Mouse (Mus musculus) kidney, postnatal 25 days (tissue): ENCODE results near the gene Dap.
A peak's percentile ranks its signal among the peaks of the same experiment; 100 is the strongest.

ENCODE experiments used
- DNase-seq, 2 experiments: peaks; one replicate each; pipeline ENCODE4 v3.0.0; 2021; ENCODE audit warnings: mixed read lengths in 2 of 2

Dap gene

GRCm38 (mm10) chr15:31305181-31305580, 81.1 kb downstream of the Dap start:
- no peak for DNase-seq

DNA sequence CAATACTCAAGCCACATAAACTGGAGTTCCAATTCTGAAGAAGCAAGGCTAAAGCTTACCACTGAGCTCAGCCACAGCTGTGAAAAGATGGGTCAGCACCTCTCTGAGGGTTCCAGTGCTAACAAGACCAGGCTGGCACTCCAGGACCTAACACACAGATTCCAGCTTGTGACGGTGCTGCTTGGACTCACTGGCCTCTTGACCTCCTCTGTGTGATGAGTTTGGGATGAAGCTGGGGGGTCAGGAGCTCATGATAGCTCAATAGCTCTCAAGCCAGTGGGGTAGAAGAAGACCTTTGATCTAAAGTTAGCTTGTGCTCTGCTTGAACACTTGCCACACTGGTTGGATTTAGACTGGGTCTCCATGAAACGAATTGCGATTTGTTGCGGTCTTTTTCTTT, 82.6 kb downstream of the Dap start:
- DNase-seq: peak; percentile 29 to 76

GRCm38 (mm10) chr15:31309526-31309925, 85.4 kb downstream of the Dap start:
- DNase-seq: peak in 1 of 2 experiments; percentile 30

DNA sequence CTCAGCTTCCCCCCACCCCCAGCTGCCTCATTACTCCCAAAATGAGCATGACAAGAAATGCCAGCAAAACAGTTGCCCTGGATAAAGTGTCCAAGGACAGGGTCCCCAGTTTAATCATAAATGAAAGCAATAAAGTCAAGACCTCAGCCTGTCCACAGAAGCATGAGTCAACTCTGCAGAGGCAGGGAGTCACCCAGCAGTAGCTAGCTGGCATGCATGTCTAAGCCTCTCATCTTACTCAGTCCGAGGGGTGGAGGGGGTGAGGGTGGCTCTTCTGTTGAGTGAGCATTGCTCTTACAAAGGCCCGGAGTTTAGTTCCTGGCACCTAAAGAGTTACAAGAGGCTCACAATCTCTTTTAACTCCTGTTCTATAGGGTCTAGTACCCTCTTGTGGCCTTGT, 87.9 kb downstream of the Dap start:
- no peak for DNase-seq

- DNase-seq: peak; percentile 81 to 91
These were observed 91.6 kb downstream of the Dap start for GRCm38 (mm10) chr15:31315630-31316231.

- no peak for DNase-seq
These were observed 93.1 kb downstream of the Dap start for GRCm38 (mm10) chr15:31317056-31317805.

DNA sequence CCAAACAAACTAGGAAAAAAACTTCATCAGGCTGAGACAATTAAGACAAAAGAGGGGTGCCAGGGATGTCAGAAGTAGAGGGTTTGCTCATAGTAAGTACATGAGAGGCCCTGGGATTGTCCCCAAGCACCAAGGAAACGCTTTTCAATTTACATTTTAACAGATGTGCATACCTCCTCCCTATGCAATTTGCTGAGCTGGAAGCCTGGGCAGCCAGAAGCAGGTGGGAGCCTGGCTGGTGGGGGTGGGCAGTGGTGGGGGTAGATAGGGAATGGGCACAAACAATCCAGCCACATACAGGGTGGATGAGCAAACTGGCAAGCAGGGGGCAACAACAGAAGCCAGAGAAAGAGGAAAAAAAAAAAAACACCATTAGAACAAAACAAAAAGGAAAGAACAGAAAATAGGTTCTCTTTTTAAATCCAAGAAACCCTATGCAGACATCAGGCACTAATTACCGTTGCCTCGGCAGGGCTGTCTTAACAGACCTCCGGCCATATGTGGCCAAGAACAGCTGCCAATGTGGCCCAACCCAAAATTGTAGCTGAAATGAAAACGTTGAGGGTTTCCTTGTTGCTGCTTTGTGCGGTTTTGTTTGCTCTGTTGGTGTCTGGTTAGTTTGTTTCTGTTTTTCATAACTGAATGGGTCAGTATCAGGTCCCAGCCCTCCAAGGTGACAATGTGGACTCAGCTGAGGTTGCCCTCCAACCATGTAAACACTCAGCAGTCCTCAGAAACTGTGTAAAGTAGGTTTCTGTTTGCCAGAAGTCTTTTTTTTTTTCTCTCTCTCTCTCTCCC, 94.2 kb downstream of the Dap start:
- no peak for DNase-seq

- DNase-seq: no peak
These were observed 94.9 kb downstream of the Dap start for GRCm38 (mm10) chr15:31319046-31319445.

DNA sequence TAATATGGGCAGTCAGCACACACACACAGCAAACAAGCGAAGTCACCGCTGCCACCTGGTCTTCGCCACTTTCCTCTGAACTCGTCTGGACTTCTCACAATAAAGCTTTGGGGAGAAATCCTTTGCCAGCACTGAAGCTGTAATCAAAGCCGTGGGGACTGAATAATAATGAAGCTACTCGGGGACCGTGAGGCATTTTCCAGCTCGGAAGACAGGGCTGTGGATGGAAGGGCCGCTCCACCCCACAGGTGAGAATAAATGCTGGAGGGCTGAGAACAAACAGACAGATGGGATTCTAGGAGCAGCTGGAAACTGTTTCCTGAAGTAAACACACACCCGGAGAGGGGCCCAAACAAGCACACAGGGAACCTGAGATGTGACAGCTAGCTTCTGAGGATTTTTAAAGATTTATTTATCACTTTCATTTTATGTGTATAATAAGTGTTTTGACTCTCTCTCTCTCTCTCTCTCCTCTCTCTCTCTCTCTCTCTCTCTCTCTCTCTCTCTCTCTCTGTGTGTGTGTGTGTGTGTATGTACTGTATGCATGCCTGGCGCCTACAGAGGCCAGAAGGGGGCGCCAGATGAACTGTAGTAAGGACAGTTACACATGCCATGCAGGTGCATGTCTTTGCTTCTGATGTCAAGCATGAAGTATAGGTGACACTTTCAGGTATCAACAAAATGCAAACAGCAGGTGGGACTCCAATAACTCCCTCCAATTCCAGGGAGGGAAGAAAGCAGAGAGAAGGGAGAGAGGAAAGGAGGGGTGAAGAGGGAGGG, 96.7 kb downstream of the Dap start:
- peak in 1 of 2 experiments; percentile 55 for DNase-seq

GRCm38 (mm10) chr15:31323684-31324083, 99.6 kb downstream of the Dap start:
- DNase-seq: peak in 1 of 2 experiments; percentile 59
